Mouse (Mus musculus): ENCODE data around the gene Cfap97d2.

DNA sequence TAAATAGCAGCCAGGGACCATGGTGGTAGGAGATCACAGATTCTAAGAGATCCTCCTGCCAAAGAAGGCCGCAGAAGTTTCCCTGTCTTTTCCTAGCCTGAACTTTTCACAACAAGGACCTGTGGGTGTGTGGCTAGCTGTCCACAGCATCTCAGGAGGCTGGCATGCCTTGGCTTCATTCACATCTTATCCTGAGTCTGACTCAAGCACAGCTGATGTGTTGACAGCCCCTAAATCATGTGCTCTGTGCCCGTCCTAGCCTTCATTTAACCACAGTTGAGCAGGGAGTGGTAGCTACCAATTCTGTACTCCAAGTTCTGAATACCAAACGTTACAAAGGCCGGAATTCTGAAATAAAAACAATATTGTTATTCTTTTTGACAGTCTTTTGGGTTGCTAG, 1.4 kb upstream of the Cfap97d2 start:
- no peak for TF ChIP-seq GATA1 (IDR thresholded peaks at IDR 0.05; ENCODE audit: low read length)
- TF ChIP-seq TAL1 (IDR thresholded peaks at IDR 0.05; ENCODE audit: low read length) = no peak

All from erythroblast, embryonic 14.5 days (primary cell).